Mouse (Mus musculus) neural tube, embryonic 13.5 days (tissue): ENCODE data around the gene Eipr1. TPM values are rescaled to one million over a fixed set of nuclear protein-coding genes. Genes with fewer than 3 reads are reported as not detected.

Source experiments
- ATAC-seq: fragments of 200-750 bp; cut with Nextera tagmentation; 2 replicates; pipeline ENCODE4 v1.8.0; 2017; ENCODE audit warnings: low read depth, mild to moderate bottlenecking, moderate TSS enrichment, moderate library complexity
- H3K27ac ChIP-seq: fragments of 300-500 bp; sonication (generic); replicated peaks from 2 replicates; pipeline ENCODE4 v1.5.1; 2015; ENCODE audit warnings: moderate library complexity, mild to moderate bottlenecking, inconsistent platforms
- H3K27me3 ChIP-seq: fragments of 300-500 bp; sonication (generic); 2 replicates; pipeline ENCODE4 v1.6.1; 2015; ENCODE audit warnings: mild to moderate bottlenecking, inconsistent platforms
- H3K36me3 ChIP-seq: fragments of 300-500 bp; sonication (generic); 2 replicates; pipeline ENCODE4 v1.6.1; 2015; ENCODE audit warnings: mild to moderate bottlenecking, inconsistent platforms
- H3K4me1 ChIP-seq: fragments of 300-500 bp; sonication (generic); replicated peaks from 2 replicates; pipeline ENCODE4 v1.6.1; 2015; ENCODE audit warnings: inconsistent platforms
- H3K4me2 ChIP-seq: fragments of 300-500 bp; sonication (generic); 2 replicates; pipeline ENCODE4 v1.6.1; 2015; ENCODE audit warnings: inconsistent platforms, mild to moderate bottlenecking, moderate library complexity
- H3K4me3 ChIP-seq: fragments of 300-500 bp; sonication (generic); 2 replicates; pipeline ENCODE4 v1.5.1; 2015; ENCODE audit warnings: mild to moderate bottlenecking, inconsistent platforms
- H3K9ac ChIP-seq: fragments of 300-500 bp; sonication (generic); 2 replicates; pipeline ENCODE4 v1.6.1; 2015; ENCODE audit warnings: moderate library complexity, mild to moderate bottlenecking, inconsistent platforms
- H3K9me3 ChIP-seq: fragments of 300-500 bp; sonication (generic); 2 replicates; pipeline ENCODE4 v1.6.1; 2016; ENCODE audit warnings: inconsistent platforms
- whole genome bisulfite sequencing: fragments of 180-500 bp; shearing (Covaris S2); methylation state at CpG from one replicate; pipeline ENCODE4 v1.1.7; 2015; 5-methylcytosine and 5-hydroxymethylcytosine counted together
- polyA plus RNA-seq: library from polyadenylated mRNA; unstranded; fragments of >200 nt; fragmentation: Nextera tagmentation; extraction: Ambion mirVana; gene quantifications from 2 replicates; pipeline ENCODE4 v1.2.1, GENCODE M21; 2015

Eipr1 gene
- polyA plus RNA-seq, 1 experiment from 2014 or later = 69.6 TPM

- peak; percentile 57; the same call in 1 of the 2 replicates for ATAC-seq
- H3K4me1 ChIP-seq = no peaks in the 10 kb centered on the region
- 51% methylated on average over 7 of the region's 7 CpGs for WGBS
Measured at GRCm38 (mm10) chr12:28831066-28831733, 79.6 kb downstream of the Eipr1 start.

GRCm38 (mm10) chr12:28834266-28834665 is 82.7 kb downstream of the Eipr1 start:
- H3K4me1 ChIP-seq = peaks cover 13% of the 10 kb centered on the region
- 85% methylated on average over 6 of the region's 6 CpGs for WGBS
- H3K9ac ChIP-seq = no peak overlapping the region
- no peak overlapping the region for H3K27ac ChIP-seq
- H3K4me3 ChIP-seq = no peak overlapping the region
- H3K4me2 ChIP-seq = no peak overlapping the region
- peaks cover 9% of the 10 kb centered on the region; the same call in 1 of the 2 replicates for H3K36me3 ChIP-seq
- ATAC-seq = no peak
- H3K27me3 ChIP-seq = no peaks in the 10 kb centered on the region
- H3K9me3 ChIP-seq = no peaks in the 10 kb centered on the region

More at GRCm38 (mm10) chr12:28831066-28831733, 79.6 kb downstream of the Eipr1 start:
- H3K9ac ChIP-seq = no peak overlapping the region
- no peak overlapping the region for H3K27ac ChIP-seq
- H3K36me3 ChIP-seq = peaks cover 16% of the 10 kb centered on the region; the same call in 1 of the 2 replicates
- no peaks in the 10 kb centered on the region for H3K27me3 ChIP-seq
- H3K4me2 ChIP-seq = no peak overlapping the region
- no peaks in the 10 kb centered on the region for H3K9me3 ChIP-seq
- no peak overlapping the region for H3K4me3 ChIP-seq

- no peak overlapping the region for H3K27ac ChIP-seq
- peaks cover 13% of the 10 kb centered on the region for H3K4me1 ChIP-seq
- H3K27me3 ChIP-seq = no peaks in the 10 kb centered on the region
- no peaks in the 10 kb centered on the region for H3K36me3 ChIP-seq
- WGBS = 93% methylated on average over 3 of the region's 3 CpGs
- no peaks in the 10 kb centered on the region for H3K9me3 ChIP-seq
- no peak for ATAC-seq
- no peak overlapping the region for H3K4me2 ChIP-seq
- H3K9ac ChIP-seq = no peak overlapping the region
- no peak overlapping the region for H3K4me3 ChIP-seq
Measured at GRCm38 (mm10) chr12:28835683-28836082, 84.1 kb downstream of the Eipr1 start.

GRCm38 (mm10) chr12:28838268-28838667 is 86.7 kb downstream of the Eipr1 start:
- H3K4me1 ChIP-seq = peaks cover 13% of the 10 kb centered on the region
- H3K27ac ChIP-seq = peak overlapping the region; percentile 38; the same call in 1 of the 2 replicates
- ATAC-seq = no peak
- no peaks in the 10 kb centered on the region for H3K9me3 ChIP-seq
- H3K27me3 ChIP-seq = no peaks in the 10 kb centered on the region
- no peak overlapping the region for H3K4me2 ChIP-seq
- WGBS = 39% methylated on average over 4 of the region's 4 CpGs
- H3K4me3 ChIP-seq = no peak overlapping the region
- 0 out of 2 replicates have a peak overlapping the region, but pooled peaks have one; percentile 31 for H3K9ac ChIP-seq
- no peaks in the 10 kb centered on the region for H3K36me3 ChIP-seq

GRCm38 (mm10) chr12:28838971-28839370 is 87.4 kb downstream of the Eipr1 start:
- no peak overlapping the region for H3K4me3 ChIP-seq
- no peak overlapping the region for H3K9ac ChIP-seq
- peaks cover 13% of the 10 kb centered on the region for H3K4me1 ChIP-seq
- no peaks in the 10 kb centered on the region for H3K9me3 ChIP-seq
- H3K27ac ChIP-seq = no peak overlapping the region
- H3K4me2 ChIP-seq = no peak overlapping the region
- WGBS = 84% methylated on average over 7 of the region's 7 CpGs
- no peaks in the 10 kb centered on the region for H3K36me3 ChIP-seq
- no peaks in the 10 kb centered on the region for H3K27me3 ChIP-seq
- ATAC-seq = no peak

- Histone ChIP-seq H3K9me3 (no peaks in the 10 kb centered on the region), H3K36me3 (no peaks in the 10 kb centered on the region), H3K27ac (no peak overlapping the region), H3K9ac (no peak overlapping the region), H3K27me3 (no peaks in the 10 kb centered on the region), H3K4me1 (peaks cover 13% of the 10 kb centered on the region), H3K4me2 (no peak overlapping the region), H3K4me3 (no peak overlapping the region)
- ATAC-seq = no peak
- WGBS = 84% methylated on average over 5 of the region's 5 CpGs
Measured at GRCm38 (mm10) chr12:28841179-28841698, 89.6 kb downstream of the Eipr1 start.

GRCm38 (mm10) chr12:28845811-28846210 is 94.2 kb downstream of the Eipr1 start:
- H3K9ac ChIP-seq = no peak overlapping the region
- H3K4me2 ChIP-seq = no peak overlapping the region
- ATAC-seq = no peak
- 90% methylated on average over 8 of the region's 8 CpGs for WGBS
- no peak overlapping the region for H3K27ac ChIP-seq
- peaks cover 19% of the 10 kb centered on the region for H3K4me1 ChIP-seq
- no peak overlapping the region for H3K4me3 ChIP-seq
- no peaks in the 10 kb centered on the region for H3K27me3 ChIP-seq
- no peaks in the 10 kb centered on the region for H3K36me3 ChIP-seq
- H3K9me3 ChIP-seq = no peaks in the 10 kb centered on the region

- no peak overlapping the region for H3K4me3 ChIP-seq
- no peak overlapping the region for H3K9ac ChIP-seq
- WGBS = 74% methylated on average over 6 of the region's 6 CpGs
Measured at GRCm38 (mm10) chr12:28847401-28847800, 95.8 kb downstream of the Eipr1 start.

GRCm38 (mm10) chr12:28848726-28849612 is 97.4 kb downstream of the Eipr1 start:
- WGBS = 44% methylated on average over 18 of the region's 18 CpGs
- H3K27me3 ChIP-seq = no peaks in the 10 kb centered on the region
- peak overlapping the region; percentile 23; the same call in 1 of the 2 replicates for H3K9ac ChIP-seq
- H3K27ac ChIP-seq = peak overlapping the region; percentile 91
- no peak overlapping the region for H3K4me2 ChIP-seq
- no peak overlapping the region for H3K4me3 ChIP-seq
- peak; percentile 79 for ATAC-seq
- no peaks in the 10 kb centered on the region for H3K9me3 ChIP-seq
- no peaks in the 10 kb centered on the region for H3K36me3 ChIP-seq
- peaks cover 19% of the 10 kb centered on the region for H3K4me1 ChIP-seq

More at GRCm38 (mm10) chr12:28847401-28847800, 95.8 kb downstream of the Eipr1 start:
- no peak overlapping the region for H3K4me2 ChIP-seq
- no peak for ATAC-seq
- H3K4me1 ChIP-seq = peaks cover 19% of the 10 kb centered on the region
- no peaks in the 10 kb centered on the region for H3K27me3 ChIP-seq
- no peaks in the 10 kb centered on the region for H3K9me3 ChIP-seq
- H3K27ac ChIP-seq = no peak overlapping the region
- no peaks in the 10 kb centered on the region for H3K36me3 ChIP-seq

GRCm38 (mm10) chr12:28859495-28860263 is 108.1 kb downstream of the Eipr1 start:
- Histone ChIP-seq H3K4me2 (no peak overlapping the region), H3K4me3 (no peak overlapping the region), H3K36me3 (no peaks in the 10 kb centered on the region), H3K27ac (peak overlapping the region; percentile 97), H3K27me3 (no peaks in the 10 kb centered on the region), H3K9ac (peak overlapping the region; percentile 38; the same call in 1 of the 2 replicates), H3K4me1 (peaks cover 58% of the 10 kb centered on the region), H3K9me3 (no peaks in the 10 kb centered on the region)
- ATAC-seq = peak; percentile 83
- 24% methylated on average over 11 of the region's 11 CpGs for WGBS

- Histone ChIP-seq H3K9ac (peak overlapping the region; percentile 38; the same call in 1 of the 2 replicates), H3K9me3 (no peaks in the 10 kb centered on the region), H3K36me3 (no peaks in the 10 kb centered on the region), H3K4me3 (no peak overlapping the region), H3K27me3 (no peaks in the 10 kb centered on the region), H3K4me2 (no peak overlapping the region), H3K4me1 (peaks cover 63% of the 10 kb centered on the region), H3K27ac (peak overlapping the region; percentile 97)
- WGBS = 14% methylated on average over 5 of the region's 5 CpGs
- ATAC-seq = peak; percentile 57
Measured at GRCm38 (mm10) chr12:28860264-28860560, 108.6 kb downstream of the Eipr1 start.
